Mouse (Mus musculus): ENCODE data around the gene Olfr1341. TPM values are rescaled to one million over a fixed set of nuclear protein-coding genes. Genes with fewer than 3 reads are reported as not detected.

Gene Olfr1341
- not detected for polyA plus RNA-seq (2015; fragmentation: Illumina TruSeq; extraction: RNeasy Lipid Tissue Mini Kit (QIAGEN cat#74804); ENCODE audit: insufficient read depth, low read depth, low replicate concordance)

DNA sequence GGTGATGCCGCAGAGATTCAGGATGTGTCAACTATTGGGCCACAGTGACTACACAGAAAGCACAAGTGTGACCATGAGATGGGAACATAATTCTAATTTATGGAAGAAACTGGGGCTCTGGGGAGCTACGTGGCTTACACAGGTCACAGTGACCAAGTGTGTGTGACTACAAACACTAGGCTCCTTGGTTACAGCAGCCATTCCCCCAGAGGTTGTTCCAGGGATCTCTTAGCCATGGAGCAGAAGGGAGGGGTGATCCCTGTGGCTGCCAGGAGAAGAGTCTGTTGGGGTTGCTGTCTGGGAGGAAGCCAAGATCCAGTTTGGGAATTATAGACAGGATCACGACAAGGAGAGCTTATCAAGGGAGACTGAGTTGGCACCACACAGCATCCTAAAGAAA is at the start of gene Olfr1341:
Gene Olfr1341, plus strand, starts transcription at position 301 of the 400 bp plus-strand sequence.

DNA sequence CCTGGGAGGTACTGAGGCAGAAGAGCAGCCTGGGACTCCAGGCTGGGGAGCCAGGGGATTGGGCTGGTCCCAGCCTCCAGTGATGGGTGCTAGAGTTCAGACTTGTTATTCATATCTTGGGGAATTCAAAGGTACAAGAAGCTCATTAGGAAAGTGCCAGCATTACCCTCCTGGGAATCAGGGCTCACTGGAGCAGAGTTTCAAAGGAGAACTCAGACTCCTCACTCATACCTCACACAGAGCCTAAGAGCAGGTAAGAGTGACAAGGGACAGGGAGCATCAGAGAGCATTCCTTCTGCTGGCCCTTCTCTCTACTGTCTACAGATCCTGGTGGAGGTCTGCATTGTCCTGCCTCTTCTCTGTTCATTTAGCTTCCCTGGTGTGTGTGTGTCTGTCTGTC is 44.7 kb upstream of the Olfr1341 start, which contains the start of gene Olfr62:
Gene Olfr62, plus strand, starts transcription at position 301 of the 400 bp plus-strand sequence.

DNA sequence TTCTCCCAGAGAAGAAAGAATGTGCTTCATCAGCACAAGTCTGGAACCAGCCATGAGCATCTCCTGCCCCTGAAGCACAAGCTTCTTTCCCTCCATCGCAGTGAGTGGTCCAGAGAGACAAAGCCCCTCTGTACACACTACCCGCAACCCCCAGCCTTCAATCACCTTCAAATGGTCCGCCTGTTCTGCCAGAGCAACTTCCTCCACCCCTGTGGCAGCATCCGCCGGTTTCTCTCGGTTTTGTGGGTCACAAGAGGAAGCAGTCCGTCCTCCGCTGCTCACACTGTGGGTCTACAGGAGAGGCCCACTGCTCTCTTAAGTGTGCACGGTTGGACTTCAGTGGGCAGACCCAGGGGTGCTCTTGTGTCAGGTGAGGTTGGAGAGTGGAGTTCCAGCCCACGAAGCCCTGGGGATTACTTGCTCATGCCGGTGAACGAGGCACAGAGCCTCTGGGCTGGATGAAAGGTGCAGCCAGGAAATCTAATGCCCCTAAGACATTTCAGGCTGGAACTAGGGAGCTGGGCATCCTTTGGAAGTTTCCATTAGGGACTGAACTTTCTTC is 10.8 kb upstream of the Olfr1341 start, which contains the start of gene Olfr1342:
Gene Olfr1342, minus strand, starts transcription at position 345 of the 562 bp plus-strand sequence.

DNA sequence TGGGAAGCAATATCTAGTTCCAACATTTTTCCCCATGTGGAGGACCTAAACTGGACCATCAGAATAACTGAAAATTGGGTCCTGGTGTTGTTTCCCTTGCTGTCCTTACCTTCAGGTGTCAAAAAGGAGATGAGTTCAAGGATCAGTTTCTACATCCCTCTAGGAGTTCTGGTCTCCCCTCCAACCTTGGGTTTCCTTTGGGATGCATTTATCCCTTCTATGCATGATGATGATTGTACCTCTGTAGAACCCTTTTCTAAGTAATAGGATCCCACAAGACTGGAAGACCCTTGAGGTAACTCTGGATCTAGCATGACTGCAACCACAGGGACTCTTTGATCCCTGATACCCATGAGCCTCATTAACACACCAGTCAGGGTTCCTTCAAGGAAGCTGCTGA is 16.5 kb downstream of the Olfr1341 start, which contains the start of gene Olfr1340:
Gene Olfr1340, plus strand, starts transcription at position 301 of the 400 bp plus-strand sequence.

DNA sequence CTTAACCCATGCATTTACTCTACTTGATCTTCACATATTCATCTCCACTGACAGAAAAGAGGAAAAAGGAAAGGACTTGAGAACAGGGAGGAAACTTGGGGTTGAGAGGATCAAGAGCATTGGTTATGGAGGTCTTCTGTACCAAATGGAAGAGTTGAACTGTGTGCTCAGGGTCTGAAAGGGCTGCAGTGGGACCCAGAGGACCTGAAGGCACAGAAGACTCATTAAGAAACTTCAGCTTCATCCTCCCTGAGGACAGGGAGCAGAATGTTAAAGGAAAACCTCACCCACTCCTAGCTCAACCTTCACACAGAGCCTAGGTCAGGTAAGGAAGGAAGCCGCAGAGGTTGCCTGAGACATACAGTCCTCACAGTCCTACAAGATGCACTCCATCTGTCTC is 28.6 kb downstream of the Olfr1341 start, which contains the start of gene Olfr1339:
Gene Olfr1339, plus strand, starts transcription at position 301 of the 400 bp plus-strand sequence.

DNA sequence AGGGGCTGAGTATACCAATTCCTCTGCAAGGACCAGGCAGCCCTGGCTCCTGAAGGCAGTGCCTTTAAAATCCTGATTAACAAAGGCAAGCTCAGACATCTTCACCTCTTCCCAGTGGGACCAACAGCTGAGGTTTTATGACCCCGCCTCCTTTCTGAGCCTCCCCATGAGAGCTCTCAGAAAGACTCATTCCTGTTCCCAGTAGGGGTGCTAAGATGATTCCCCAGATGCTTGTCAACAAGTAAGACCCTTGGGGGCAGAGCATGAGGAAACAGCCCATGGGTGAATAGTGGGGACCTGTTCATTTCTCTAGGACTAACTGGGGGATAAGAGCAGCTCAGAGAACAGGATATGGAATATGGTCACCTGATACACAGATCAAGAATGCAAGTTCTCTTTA is 55.3 kb downstream of the Olfr1341 start, which contains the start of gene Olfr1338:
Gene Olfr1338, minus strand, starts transcription at position 101 of the 400 bp plus-strand sequence.

Other genes with a start within 250 kb of the Olfr1341 start
- gene Mpl, start 246.0 kb upstream of the Olfr1341 start, polyA plus RNA-seq (2015; fragmentation: Illumina TruSeq; extraction: RNeasy Lipid Tissue Mini Kit (QIAGEN cat#74804); ENCODE audit: insufficient read depth, low read depth, low replicate concordance): not detected
- 24.8 TPM for gene Tie1, start 213.5 kb upstream of the Olfr1341 start, polyA plus RNA-seq (2015; fragmentation: Illumina TruSeq; extraction: RNeasy Lipid Tissue Mini Kit (QIAGEN cat#74804); ENCODE audit: insufficient read depth, low read depth, low replicate concordance)
- gene 2610528J11Rik, start 176.5 kb upstream of the Olfr1341 start, polyA plus RNA-seq (2015; fragmentation: Illumina TruSeq; extraction: RNeasy Lipid Tissue Mini Kit (QIAGEN cat#74804); ENCODE audit: insufficient read depth, low read depth, low replicate concordance): 3.4 TPM
- gene Tmem125, start 159.5 kb upstream of the Olfr1341 start, polyA plus RNA-seq (2015; fragmentation: Illumina TruSeq; extraction: RNeasy Lipid Tissue Mini Kit (QIAGEN cat#74804); ENCODE audit: insufficient read depth, low read depth, low replicate concordance): 5.4 TPM
- not detected for gene Cfap57, start 82.7 kb upstream of the Olfr1341 start, polyA plus RNA-seq (2015; fragmentation: Illumina TruSeq; extraction: RNeasy Lipid Tissue Mini Kit (QIAGEN cat#74804); ENCODE audit: insufficient read depth, low read depth, low replicate concordance)
- 8.0 TPM for gene Ebna1bp2, start 82.7 kb upstream of the Olfr1341 start, polyA plus RNA-seq (2015; fragmentation: Illumina TruSeq; extraction: RNeasy Lipid Tissue Mini Kit (QIAGEN cat#74804); ENCODE audit: insufficient read depth, low read depth, low replicate concordance)
- gene Olfr62, start 44.6 kb upstream of the Olfr1341 start, polyA plus RNA-seq (2015; fragmentation: Illumina TruSeq; extraction: RNeasy Lipid Tissue Mini Kit (QIAGEN cat#74804); ENCODE audit: insufficient read depth, low read depth, low replicate concordance): not detected
- gene Olfr1342, start 10.8 kb upstream of the Olfr1341 start, polyA plus RNA-seq (2015; fragmentation: Illumina TruSeq; extraction: RNeasy Lipid Tissue Mini Kit (QIAGEN cat#74804); ENCODE audit: insufficient read depth, low read depth, low replicate concordance): not detected
- not detected for gene Olfr1340, start 16.6 kb downstream of the Olfr1341 start, polyA plus RNA-seq (2015; fragmentation: Illumina TruSeq; extraction: RNeasy Lipid Tissue Mini Kit (QIAGEN cat#74804); ENCODE audit: insufficient read depth, low read depth, low replicate concordance)
- not detected for gene Olfr1339, start 28.7 kb downstream of the Olfr1341 start, polyA plus RNA-seq (2015; fragmentation: Illumina TruSeq; extraction: RNeasy Lipid Tissue Mini Kit (QIAGEN cat#74804); ENCODE audit: insufficient read depth, low read depth, low replicate concordance)
- gene Olfr1338, start 55.2 kb downstream of the Olfr1341 start, polyA plus RNA-seq (2015; fragmentation: Illumina TruSeq; extraction: RNeasy Lipid Tissue Mini Kit (QIAGEN cat#74804); ENCODE audit: insufficient read depth, low read depth, low replicate concordance): not detected
- not detected for gene Olfr1337, start 79.1 kb downstream of the Olfr1341 start, polyA plus RNA-seq (2015; fragmentation: Illumina TruSeq; extraction: RNeasy Lipid Tissue Mini Kit (QIAGEN cat#74804); ENCODE audit: insufficient read depth, low read depth, low replicate concordance)
- gene Olfr1335, start 106.4 kb downstream of the Olfr1341 start, polyA plus RNA-seq (2015; fragmentation: Illumina TruSeq; extraction: RNeasy Lipid Tissue Mini Kit (QIAGEN cat#74804); ENCODE audit: insufficient read depth, low read depth, low replicate concordance): not detected
- not detected for gene Olfr1333, start 132.8 kb downstream of the Olfr1341 start, polyA plus RNA-seq (2015; fragmentation: Illumina TruSeq; extraction: RNeasy Lipid Tissue Mini Kit (QIAGEN cat#74804); ENCODE audit: insufficient read depth, low read depth, low replicate concordance)
- gene Olfr1331, start 161.1 kb downstream of the Olfr1341 start, polyA plus RNA-seq (2015; fragmentation: Illumina TruSeq; extraction: RNeasy Lipid Tissue Mini Kit (QIAGEN cat#74804); ENCODE audit: insufficient read depth, low read depth, low replicate concordance): not detected
- not detected for gene Olfr1330, start 185.1 kb downstream of the Olfr1341 start, polyA plus RNA-seq (2015; fragmentation: Illumina TruSeq; extraction: RNeasy Lipid Tissue Mini Kit (QIAGEN cat#74804); ENCODE audit: insufficient read depth, low read depth, low replicate concordance)
- gene Olfr1329, start 213.9 kb downstream of the Olfr1341 start, polyA plus RNA-seq (2015; fragmentation: Illumina TruSeq; extraction: RNeasy Lipid Tissue Mini Kit (QIAGEN cat#74804); ENCODE audit: insufficient read depth, low read depth, low replicate concordance): not detected
- not detected for gene Olfr1328, start 235.1 kb downstream of the Olfr1341 start, polyA plus RNA-seq (2015; fragmentation: Illumina TruSeq; extraction: RNeasy Lipid Tissue Mini Kit (QIAGEN cat#74804); ENCODE audit: insufficient read depth, low read depth, low replicate concordance)

All from pancreas, adult 10 weeks (tissue).